Mouse (Mus musculus): ENCODE data around the gene Slc16a13. TPM values are rescaled to one million over a fixed set of nuclear protein-coding genes. Genes with fewer than 3 reads are reported as not detected.
A peak's percentile ranks its signal among the peaks of the same experiment; 100 is the strongest.

Gene Slc16a13
- polyA plus RNA-seq, 1 experiment from 2014 or later: 12.7 TPM

- H3K4me2 ChIP-seq (ENCODE audit: low read length): peak overlapping the region; percentile 89; the same call in 1 of the 2 replicates
- H3K27me3 ChIP-seq (ENCODE audit: control insufficient read depth, insufficient read depth, low read depth, low read length): peaks cover 32% of the 10 kb centered on the region
- no peaks in the 10 kb centered on the region for H3K9me3 ChIP-seq (replicated peaks; ENCODE audit: control insufficient read depth, low read length, poor library complexity, severe bottlenecking)
- 0 out of 2 replicates have a peak, but pooled peaks cover 2% of the 10 kb centered on the region for H3K36me3 ChIP-seq (ENCODE audit: control insufficient read depth, insufficient read depth, low read length)
- peak overlapping the region; percentile 28; the same call in 1 of the 2 replicates for H3K9ac ChIP-seq (ENCODE audit: low read depth, low read length)
- ATAC-seq: no peak
- peaks cover 35% of the 10 kb centered on the region for H3K4me1 ChIP-seq (ENCODE audit: control insufficient read depth, insufficient read depth, low read length)
- 10% methylated on average over 22 of the region's 22 CpGs for WGBS
- H3K4me3 ChIP-seq (ENCODE audit: low read depth, low read length): 0 out of 2 replicates have a peak overlapping the region, but pooled peaks have one; percentile 6
- no peak overlapping the region for H3K27ac ChIP-seq (ENCODE audit: low read length)
These were observed 5.6 kb downstream of the Slc16a13 start for GRCm38 (mm10) chr11:70215301-70215700.

GRCm38 (mm10) chr11:70214856-70215209 is 6.0 kb downstream of the Slc16a13 start:
- H3K9me3 ChIP-seq (replicated peaks; ENCODE audit: control insufficient read depth, low read length, poor library complexity, severe bottlenecking): no peaks in the 10 kb centered on the region
- 0 out of 2 replicates have a peak, but pooled peaks cover 2% of the 10 kb centered on the region for H3K36me3 ChIP-seq (ENCODE audit: control insufficient read depth, insufficient read depth, low read length)
- peaks cover 35% of the 10 kb centered on the region for H3K4me1 ChIP-seq (ENCODE audit: control insufficient read depth, insufficient read depth, low read length)
- peak overlapping the region; percentile 89 for H3K4me2 ChIP-seq (ENCODE audit: low read length)
- no peak for ATAC-seq
- H3K27ac ChIP-seq (ENCODE audit: low read length): no peak overlapping the region
- peak overlapping the region; percentile 40; the same call in 1 of the 2 replicates for H3K4me3 ChIP-seq (ENCODE audit: low read depth, low read length)
- 4% methylated on average over 18 of the region's 18 CpGs for WGBS
- peak overlapping the region; percentile 67 for H3K9ac ChIP-seq (ENCODE audit: low read depth, low read length)
- peaks cover 32% of the 10 kb centered on the region for H3K27me3 ChIP-seq (ENCODE audit: control insufficient read depth, insufficient read depth, low read depth, low read length)

GRCm38 (mm10) chr11:70214191-70214855 is 6.5 kb downstream of the Slc16a13 start:
- H3K9ac ChIP-seq (ENCODE audit: low read depth, low read length): peak overlapping the region; percentile 67
- H3K36me3 ChIP-seq (ENCODE audit: control insufficient read depth, insufficient read depth, low read length): 0 out of 2 replicates have a peak, but pooled peaks cover 2% of the 10 kb centered on the region
- peaks cover 30% of the 10 kb centered on the region for H3K4me1 ChIP-seq (ENCODE audit: control insufficient read depth, insufficient read depth, low read length)
- no peaks in the 10 kb centered on the region for H3K9me3 ChIP-seq (replicated peaks; ENCODE audit: control insufficient read depth, low read length, poor library complexity, severe bottlenecking)
- peak overlapping the region; percentile 40 for H3K4me3 ChIP-seq (ENCODE audit: low read depth, low read length)
- under 1% methylated on average over 44 of the region's 46 CpGs for WGBS
- H3K27ac ChIP-seq (ENCODE audit: low read length): no peak overlapping the region
- peak overlapping the region; percentile 89 for H3K4me2 ChIP-seq (ENCODE audit: low read length)
- H3K27me3 ChIP-seq (ENCODE audit: control insufficient read depth, insufficient read depth, low read depth, low read length): peaks cover 32% of the 10 kb centered on the region
- peak; percentile 56; the same call in 1 of the 2 replicates for ATAC-seq

DNA sequence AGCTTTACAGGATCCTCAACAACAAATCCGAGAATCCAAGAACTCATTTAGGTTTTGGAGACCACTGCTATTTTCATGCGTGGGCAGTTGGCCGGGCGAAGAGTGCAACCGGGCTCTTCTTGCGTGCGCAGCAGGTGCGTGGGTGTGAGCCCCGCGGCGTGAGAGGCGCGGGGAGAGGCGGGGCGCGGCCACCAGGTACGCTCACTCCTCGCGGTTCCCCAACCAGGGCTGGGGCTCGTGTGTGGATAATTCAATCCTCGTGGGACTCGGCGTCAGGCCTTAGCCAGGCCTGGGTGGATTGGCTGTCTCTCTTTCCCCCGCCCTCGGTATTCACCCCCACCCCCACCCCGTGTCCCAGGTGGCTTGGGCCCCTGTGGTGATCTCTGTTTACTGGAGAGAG is 7.1 kb downstream of the Slc16a13 start:
- ATAC-seq: 0 out of 2 replicates have a peak, but pooled peaks have one; percentile 25
- 7% methylated on average over 26 of the region's 26 CpGs for WGBS

DNA sequence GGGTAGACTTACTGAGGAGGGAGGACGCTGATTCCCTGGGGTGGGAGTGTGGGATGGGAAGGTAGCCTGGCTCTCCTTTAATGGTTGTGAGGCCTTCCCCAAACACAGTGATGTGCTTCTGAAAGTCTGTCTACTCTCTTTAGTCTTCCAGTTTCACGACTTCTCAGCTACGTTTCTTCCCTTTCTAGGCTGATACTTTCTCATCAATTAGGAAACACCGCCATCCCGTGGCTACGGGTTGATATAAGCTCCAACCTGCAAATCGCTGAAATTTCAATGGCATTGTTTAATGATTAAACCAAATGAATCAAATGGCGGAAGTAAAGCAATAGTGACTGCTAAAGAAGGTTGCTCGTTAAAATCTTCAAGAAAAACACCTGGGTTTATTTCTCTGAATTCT is 8.0 kb downstream of the Slc16a13 start:
- Histone ChIP-seq H3K4me3 (ENCODE audit: low read depth, low read length) (no peak overlapping the region), H3K4me2 (ENCODE audit: low read length) (no peak overlapping the region), H3K9ac (ENCODE audit: low read depth, low read length) (no peak overlapping the region), H3K27me3 (ENCODE audit: control insufficient read depth, insufficient read depth, low read depth, low read length) (peaks cover 32% of the 10 kb centered on the region), H3K36me3 (ENCODE audit: control insufficient read depth, insufficient read depth, low read length) (0 out of 2 replicates have a peak, but pooled peaks cover 2% of the 10 kb centered on the region), H3K4me1 (ENCODE audit: control insufficient read depth, insufficient read depth, low read length) (peaks cover 18% of the 10 kb centered on the region), H3K27ac (ENCODE audit: low read length) (no peak overlapping the region), H3K9me3 (replicated peaks; ENCODE audit: control insufficient read depth, low read length, poor library complexity, severe bottlenecking) (no peaks in the 10 kb centered on the region)
- ATAC-seq: no peak
- WGBS: 13% methylated on average over 9 of the region's 9 CpGs

More for the DNA sequence above, 7.1 kb downstream of the Slc16a13 start:
- H3K4me1 ChIP-seq (ENCODE audit: control insufficient read depth, insufficient read depth, low read length): peaks cover 24% of the 10 kb centered on the region
- H3K4me2 ChIP-seq (ENCODE audit: low read length): peak overlapping the region; percentile 89
- peak overlapping the region; percentile 67 for H3K9ac ChIP-seq (ENCODE audit: low read depth, low read length)
- H3K36me3 ChIP-seq (ENCODE audit: control insufficient read depth, insufficient read depth, low read length): 0 out of 2 replicates have a peak, but pooled peaks cover 2% of the 10 kb centered on the region
- peak overlapping the region; percentile 40 for H3K4me3 ChIP-seq (ENCODE audit: low read depth, low read length)
- H3K27ac ChIP-seq (ENCODE audit: low read length): no peak overlapping the region
- H3K9me3 ChIP-seq (replicated peaks; ENCODE audit: control insufficient read depth, low read length, poor library complexity, severe bottlenecking): no peaks in the 10 kb centered on the region
- H3K27me3 ChIP-seq (ENCODE audit: control insufficient read depth, insufficient read depth, low read depth, low read length): peaks cover 32% of the 10 kb centered on the region

DNA sequence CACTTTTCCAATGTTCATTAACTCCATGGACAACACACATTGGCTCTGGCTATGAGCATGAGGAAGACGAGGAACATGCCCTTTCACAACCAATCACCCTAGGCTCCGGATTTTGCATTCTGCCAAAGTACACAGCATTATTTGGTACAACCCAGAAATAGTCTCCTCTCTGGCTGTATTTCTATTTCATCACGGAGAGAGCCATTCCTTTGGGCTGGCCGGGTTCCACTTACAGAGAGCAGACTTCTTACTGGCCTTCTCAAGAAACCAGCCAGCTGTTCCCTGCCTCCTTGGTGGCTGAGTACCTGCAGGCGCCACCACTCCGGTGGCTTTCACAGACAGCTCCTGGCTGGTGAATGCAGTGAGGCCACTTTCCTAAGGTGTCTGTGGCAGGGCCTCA is 8.4 kb downstream of the Slc16a13 start, which contains the start of gene Slc16a11:
Slc16a11 (plus strand) TSS at position 330 of the 400 bp plus-strand sequence.
- peak within 1 kb of the TSS; percentile 89 for H3K4me2 ChIP-seq (ENCODE audit: low read length)
- H3K9me3 ChIP-seq (replicated peaks; ENCODE audit: control insufficient read depth, low read length, poor library complexity, severe bottlenecking): no peaks in the 10 kb centered on the region
- WGBS: 62% methylated on average over 6 of the region's 6 CpGs
- no peak for ATAC-seq
- 0 out of 2 replicates have a peak within 1 kb of the TSS, but pooled peaks have one; percentile 67 for H3K9ac ChIP-seq (ENCODE audit: low read depth, low read length)
- peaks cover 18% of the 10 kb centered on the region for H3K4me1 ChIP-seq (ENCODE audit: control insufficient read depth, insufficient read depth, low read length)
- no peak within 1 kb of the TSS for H3K27ac ChIP-seq (ENCODE audit: low read length)
- 0 out of 2 replicates have a peak, but pooled peaks cover 2% of the 10 kb centered on the region for H3K36me3 ChIP-seq (ENCODE audit: control insufficient read depth, insufficient read depth, low read length)
- peaks cover 32% of the 10 kb centered on the region for H3K27me3 ChIP-seq (ENCODE audit: control insufficient read depth, insufficient read depth, low read depth, low read length)
- H3K4me3 ChIP-seq (ENCODE audit: low read depth, low read length): peak within 1 kb of the TSS; percentile 40

GRCm38 (mm10) chr11:70211972-70212371 is 8.9 kb downstream of the Slc16a13 start:
- no peaks in the 10 kb centered on the region for H3K9me3 ChIP-seq (replicated peaks; ENCODE audit: control insufficient read depth, low read length, poor library complexity, severe bottlenecking)
- H3K4me3 ChIP-seq (ENCODE audit: low read depth, low read length): no peak overlapping the region
- H3K27ac ChIP-seq (ENCODE audit: low read length): no peak overlapping the region
- peaks cover 32% of the 10 kb centered on the region for H3K27me3 ChIP-seq (ENCODE audit: control insufficient read depth, insufficient read depth, low read depth, low read length)
- H3K36me3 ChIP-seq (ENCODE audit: control insufficient read depth, insufficient read depth, low read length): 0 out of 2 replicates have a peak, but pooled peaks cover 2% of the 10 kb centered on the region
- H3K4me2 ChIP-seq (ENCODE audit: low read length): no peak overlapping the region
- no peak for ATAC-seq
- peaks cover 18% of the 10 kb centered on the region for H3K4me1 ChIP-seq (ENCODE audit: control insufficient read depth, insufficient read depth, low read length)
- 67% methylated on average over 6 of the region's 6 CpGs for WGBS
- no peak overlapping the region for H3K9ac ChIP-seq (ENCODE audit: low read depth, low read length)

DNA sequence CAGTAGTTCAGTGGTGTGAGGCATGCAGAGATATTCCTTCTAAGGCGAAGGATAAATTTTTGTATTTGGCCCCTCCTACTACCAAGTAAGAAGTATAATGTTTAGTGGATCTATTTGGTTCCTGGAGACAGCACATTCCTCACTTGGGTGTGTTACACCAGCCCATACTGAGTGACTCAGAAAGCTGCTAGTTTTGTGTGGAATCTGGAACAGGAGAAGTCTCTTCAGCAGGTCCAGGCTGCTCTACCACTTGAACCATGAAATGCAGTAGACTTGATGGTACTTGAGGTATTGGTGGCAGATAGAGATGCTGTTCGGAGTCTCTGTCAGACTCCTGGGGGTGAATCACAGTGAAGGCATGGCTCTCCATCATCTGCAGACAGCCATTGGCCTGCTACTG is 10.2 kb downstream of the Slc16a13 start:
- peaks cover 21% of the 10 kb centered on the region for H3K27me3 ChIP-seq (ENCODE audit: control insufficient read depth, insufficient read depth, low read depth, low read length)
- H3K4me3 ChIP-seq (ENCODE audit: low read depth, low read length): no peak overlapping the region
- 92% methylated on average over 2 of the region's 2 CpGs for WGBS
- no peaks in the 10 kb centered on the region for H3K9me3 ChIP-seq (replicated peaks; ENCODE audit: control insufficient read depth, low read length, poor library complexity, severe bottlenecking)
- no peak overlapping the region for H3K4me2 ChIP-seq (ENCODE audit: low read length)
- H3K9ac ChIP-seq (ENCODE audit: low read depth, low read length): no peak overlapping the region
- no peak for ATAC-seq
- peaks cover 18% of the 10 kb centered on the region for H3K4me1 ChIP-seq (ENCODE audit: control insufficient read depth, insufficient read depth, low read length)
- H3K27ac ChIP-seq (ENCODE audit: low read length): no peak overlapping the region
- H3K36me3 ChIP-seq (ENCODE audit: control insufficient read depth, insufficient read depth, low read length): no peaks in the 10 kb centered on the region

GRCm38 (mm10) chr11:70208778-70209388 is 12.0 kb downstream of the Slc16a13 start:
- Histone ChIP-seq H3K9ac (ENCODE audit: low read depth, low read length) (no peak overlapping the region), H3K4me2 (ENCODE audit: low read length) (no peak overlapping the region), H3K27ac (ENCODE audit: low read length) (no peak overlapping the region), H3K4me3 (ENCODE audit: low read depth, low read length) (no peak overlapping the region), H3K9me3 (replicated peaks; ENCODE audit: control insufficient read depth, low read length, poor library complexity, severe bottlenecking) (no peaks in the 10 kb centered on the region), H3K4me1 (ENCODE audit: control insufficient read depth, insufficient read depth, low read length) (peaks cover 4% of the 10 kb centered on the region; the same call in 1 of the 2 replicates), H3K36me3 (ENCODE audit: control insufficient read depth, insufficient read depth, low read length) (no peaks in the 10 kb centered on the region), H3K27me3 (ENCODE audit: control insufficient read depth, insufficient read depth, low read depth, low read length) (peaks cover 8% of the 10 kb centered on the region; the same call in 1 of the 2 replicates)
- WGBS: 81% methylated on average over 5 of the region's 5 CpGs
- no peak for ATAC-seq

Measured in midbrain, embryonic 16.5 days (tissue).